Mouse (Mus musculus): ENCODE data around the gene Gm11096. TPM values are rescaled to one million over a fixed set of nuclear protein-coding genes. Genes with fewer than 3 reads are reported as not detected.

Gm11096 gene
- not detected in 2 replicates for polyA plus RNA-seq (2015; fragmentation: Nextera tagmentation; extraction: Ambion mirVana)

- 0 out of 2 replicates have a peak, but pooled peaks cover 4% of the 10 kb centered on the region for H3K36me3 ChIP-seq
- H3K27ac ChIP-seq: no peak within 1 kb of the TSS
- H3K4me3 ChIP-seq: no peak within 1 kb of the TSS
- H3K9ac ChIP-seq: no peak within 1 kb of the TSS
- no peak within 1 kb of the TSS for H3K4me2 ChIP-seq
- ATAC-seq (ENCODE audit: insufficient number of reproducible peaks, low FRiP score, low TSS enrichment, low read depth): no peak
- H3K9me3 ChIP-seq: no peaks in the 10 kb centered on the region
- H3K4me1 ChIP-seq: no peaks in the 10 kb centered on the region
- H3K27me3 ChIP-seq: no peaks in the 10 kb centered on the region
Observed at GRCm38 (mm10) chr17:81441463-81441862, at the start of gene Gm11096. Gene Gm11096, plus strand, starts transcription at chr17:81441763.

DNA sequence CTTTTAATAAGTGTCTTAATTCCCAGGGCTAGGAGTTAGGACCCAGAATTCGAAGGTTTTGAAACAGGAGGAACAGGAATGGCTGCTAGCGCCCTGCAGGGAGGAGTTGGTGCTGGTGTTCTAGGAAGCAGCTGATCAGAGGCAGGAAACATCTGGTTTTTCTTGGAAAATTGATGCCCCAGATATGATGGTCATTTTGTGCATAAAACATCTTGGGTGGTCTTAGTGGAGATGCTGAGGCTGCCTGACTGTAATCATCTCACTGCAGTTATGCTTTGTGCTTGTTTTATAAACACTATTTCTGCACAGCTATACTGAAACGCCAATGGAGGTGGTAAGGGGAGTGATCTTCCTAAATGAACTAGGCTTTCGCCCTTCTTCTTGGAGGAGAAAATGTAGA, 48.5 kb upstream of the Gm11096 start:
- Histone ChIP-seq H3K27ac (no peak overlapping the region), H3K9me3 (no peaks in the 10 kb centered on the region), H3K9ac (no peak overlapping the region), H3K4me1 (peaks cover 8% of the 10 kb centered on the region; the same call in 1 of the 2 replicates), H3K4me3 (no peak overlapping the region), H3K36me3 (no peaks in the 10 kb centered on the region), H3K27me3 (no peaks in the 10 kb centered on the region), H3K4me2 (no peak overlapping the region)
- no peak for ATAC-seq (ENCODE audit: insufficient number of reproducible peaks, low FRiP score, low TSS enrichment, low read depth)
- 34% methylated on average over 4 of the region's 4 CpGs for WGBS

DNA sequence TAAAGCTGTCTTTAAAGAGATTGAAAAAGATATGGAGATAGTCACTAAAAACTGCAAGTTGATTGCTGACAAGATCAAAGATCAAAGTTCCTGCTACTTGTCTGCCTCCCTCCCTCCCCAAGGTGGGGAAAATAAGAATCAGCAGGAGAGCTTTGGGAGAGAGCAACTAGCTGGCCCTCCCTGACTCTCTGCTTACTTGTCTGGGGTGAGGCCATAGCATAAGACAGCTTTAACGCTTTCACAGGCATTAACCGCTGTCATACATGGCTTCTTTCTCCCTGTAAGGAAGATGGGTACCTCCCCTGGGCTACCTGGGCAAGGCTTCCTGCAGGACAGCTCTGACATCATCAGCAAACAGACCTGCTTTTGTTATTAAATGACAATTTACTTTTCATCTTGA, 47.4 kb upstream of the Gm11096 start:
- whole genome bisulfite sequencing: 45% methylated on average over 2 of the region's 2 CpGs
- ATAC-seq (ENCODE audit: insufficient number of reproducible peaks, low FRiP score, low TSS enrichment, low read depth): no peak
- Histone ChIP-seq H3K36me3 (no peaks in the 10 kb centered on the region), H3K4me2 (no peak overlapping the region), H3K27ac (no peak overlapping the region), H3K4me3 (no peak overlapping the region), H3K9ac (no peak overlapping the region), H3K9me3 (no peaks in the 10 kb centered on the region), H3K27me3 (no peaks in the 10 kb centered on the region), H3K4me1 (peaks cover 8% of the 10 kb centered on the region; the same call in 1 of the 2 replicates)

GRCm38 (mm10) chr17:81397434-81397833, 44.1 kb upstream of the Gm11096 start:
- 80% methylated on average over 1 of the region's 1 CpGs for WGBS
- H3K27me3 ChIP-seq: no peaks in the 10 kb centered on the region
- no peak overlapping the region for H3K4me2 ChIP-seq
- H3K4me1 ChIP-seq: peaks cover 8% of the 10 kb centered on the region; the same call in 1 of the 2 replicates
- H3K4me3 ChIP-seq: no peak overlapping the region
- H3K27ac ChIP-seq: no peak overlapping the region
- H3K36me3 ChIP-seq: no peaks in the 10 kb centered on the region
- no peaks in the 10 kb centered on the region for H3K9me3 ChIP-seq
- ATAC-seq (ENCODE audit: insufficient number of reproducible peaks, low FRiP score, low TSS enrichment, low read depth): no peak
- no peak overlapping the region for H3K9ac ChIP-seq

DNA sequence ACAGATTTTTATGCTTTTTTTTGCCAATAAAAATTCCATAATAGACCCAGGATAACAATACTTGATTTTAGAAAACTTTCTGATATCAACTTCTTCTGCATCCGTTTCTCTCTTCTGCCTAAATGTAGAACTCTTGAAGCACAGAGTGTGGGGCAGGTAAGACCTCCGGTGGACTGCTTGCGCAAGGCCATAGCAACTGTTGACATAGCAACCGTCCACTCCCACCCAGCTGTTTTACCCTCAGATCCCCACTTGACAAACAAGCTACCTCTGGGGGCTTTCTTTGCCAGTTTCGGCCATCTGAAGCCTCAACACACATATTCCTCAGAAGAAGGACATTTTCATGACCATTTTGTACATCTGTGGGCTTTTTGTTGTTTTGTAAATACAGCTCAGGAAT, 41.2 kb upstream of the Gm11096 start:
- Histone ChIP-seq H3K36me3 (no peaks in the 10 kb centered on the region), H3K9ac (no peak overlapping the region), H3K4me3 (no peak overlapping the region), H3K4me2 (no peak overlapping the region), H3K27ac (no peak overlapping the region), H3K4me1 (0 out of 2 replicates have a peak, but pooled peaks cover 3% of the 10 kb centered on the region), H3K27me3 (no peaks in the 10 kb centered on the region), H3K9me3 (no peaks in the 10 kb centered on the region)
- ATAC-seq (ENCODE audit: insufficient number of reproducible peaks, low FRiP score, low TSS enrichment, low read depth): no peak
- 71% methylated on average over 5 of the region's 5 CpGs for WGBS

GRCm38 (mm10) chr17:81402636-81403035, 38.9 kb upstream of the Gm11096 start:
- Histone ChIP-seq H3K4me1 (0 out of 2 replicates have a peak, but pooled peaks cover 3% of the 10 kb centered on the region), H3K4me2 (no peak overlapping the region), H3K9me3 (no peaks in the 10 kb centered on the region), H3K27ac (no peak overlapping the region), H3K4me3 (no peak overlapping the region), H3K36me3 (peaks cover 2% of the 10 kb centered on the region; the same call in 1 of the 2 replicates), H3K9ac (no peak overlapping the region), H3K27me3 (no peaks in the 10 kb centered on the region)
- no peak for ATAC-seq (ENCODE audit: insufficient number of reproducible peaks, low FRiP score, low TSS enrichment, low read depth)
- WGBS: 55% methylated on average over 2 of the region's 2 CpGs

GRCm38 (mm10) chr17:81403121-81403520, 38.4 kb upstream of the Gm11096 start:
- Histone ChIP-seq H3K36me3 (peaks cover 7% of the 10 kb centered on the region; the same call in 1 of the 2 replicates), H3K4me1 (0 out of 2 replicates have a peak, but pooled peaks cover 3% of the 10 kb centered on the region), H3K9ac (no peak overlapping the region), H3K4me3 (no peak overlapping the region), H3K27ac (no peak overlapping the region), H3K27me3 (no peaks in the 10 kb centered on the region), H3K4me2 (no peak overlapping the region), H3K9me3 (no peaks in the 10 kb centered on the region)
- 81% methylated on average over 4 of the region's 4 CpGs for WGBS
- ATAC-seq (ENCODE audit: insufficient number of reproducible peaks, low FRiP score, low TSS enrichment, low read depth): no peak

DNA sequence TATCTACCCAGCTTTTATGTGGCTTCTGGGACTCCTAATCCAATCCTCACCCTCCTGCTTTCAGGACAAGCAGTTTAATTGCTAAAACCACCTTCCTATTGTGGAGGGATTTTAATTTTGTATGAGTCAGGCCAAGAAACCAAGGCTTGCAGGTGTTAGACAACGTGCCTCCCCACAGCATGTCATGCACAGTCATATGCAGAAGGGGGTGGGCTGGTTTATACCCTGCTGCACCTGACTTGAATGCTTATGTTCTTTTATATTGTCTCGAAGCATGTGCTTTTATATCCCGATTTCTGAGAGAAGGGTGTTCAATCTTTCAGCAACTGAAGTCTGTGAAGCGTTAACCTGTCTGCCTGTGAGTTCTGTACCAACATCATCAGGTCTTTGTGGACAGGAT, 37.3 kb upstream of the Gm11096 start:
- Histone ChIP-seq H3K9ac (no peak overlapping the region), H3K9me3 (no peaks in the 10 kb centered on the region), H3K27ac (no peak overlapping the region), H3K4me3 (no peak overlapping the region), H3K4me2 (no peak overlapping the region), H3K27me3 (no peaks in the 10 kb centered on the region), H3K4me1 (0 out of 2 replicates have a peak, but pooled peaks cover 3% of the 10 kb centered on the region), H3K36me3 (peaks cover 7% of the 10 kb centered on the region; the same call in 1 of the 2 replicates)
- no peak for ATAC-seq (ENCODE audit: insufficient number of reproducible peaks, low FRiP score, low TSS enrichment, low read depth)
- WGBS: 72% methylated on average over 4 of the region's 4 CpGs

DNA sequence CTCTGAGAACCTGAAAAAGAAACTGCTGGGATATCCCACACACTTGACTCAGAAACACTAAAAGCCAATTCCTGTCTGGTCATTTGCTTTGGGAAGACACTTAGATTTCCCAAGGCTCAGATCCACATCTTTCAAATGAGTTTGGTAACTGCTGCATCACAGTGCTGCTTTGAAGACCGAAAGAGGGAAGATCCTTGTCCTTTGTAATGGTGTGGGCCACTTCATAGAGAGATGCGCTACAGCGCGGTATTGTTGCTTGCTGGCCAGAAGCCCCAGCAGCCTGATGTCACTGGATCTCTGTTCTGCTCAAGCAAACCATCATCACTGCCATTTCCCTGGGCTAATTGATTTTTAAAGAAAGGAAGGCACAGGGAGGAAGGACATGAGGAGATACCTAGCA, 28.8 kb upstream of the Gm11096 start:
- peaks cover 4% of the 10 kb centered on the region; the same call in 1 of the 2 replicates for H3K36me3 ChIP-seq
- no peak for ATAC-seq (ENCODE audit: insufficient number of reproducible peaks, low FRiP score, low TSS enrichment, low read depth)
- H3K4me3 ChIP-seq: no peak overlapping the region

GRCm38 (mm10) chr17:81416361-81417114, 25.0 kb upstream of the Gm11096 start:
- Histone ChIP-seq H3K27ac (no peak overlapping the region), H3K9me3 (no peaks in the 10 kb centered on the region), H3K36me3 (0 out of 2 replicates have a peak, but pooled peaks cover 2% of the 10 kb centered on the region), H3K9ac (no peak overlapping the region), H3K4me3 (no peak overlapping the region), H3K4me2 (no peak overlapping the region), H3K4me1 (no peaks in the 10 kb centered on the region), H3K27me3 (no peaks in the 10 kb centered on the region)
- WGBS: 89% methylated on average over 6 of the region's 6 CpGs
- no peak for ATAC-seq (ENCODE audit: insufficient number of reproducible peaks, low FRiP score, low TSS enrichment, low read depth)

More for the DNA sequence above, 28.8 kb upstream of the Gm11096 start:
- no peak overlapping the region for H3K9ac ChIP-seq
- no peaks in the 10 kb centered on the region for H3K27me3 ChIP-seq
- H3K4me1 ChIP-seq: no peaks in the 10 kb centered on the region
- H3K9me3 ChIP-seq: no peaks in the 10 kb centered on the region
- 92% methylated on average over 4 of the region's 4 CpGs for WGBS
- no peak overlapping the region for H3K4me2 ChIP-seq
- no peak overlapping the region for H3K27ac ChIP-seq

- Histone ChIP-seq H3K9ac (no peak overlapping the region), H3K4me3 (no peak overlapping the region), H3K27me3 (no peaks in the 10 kb centered on the region), H3K4me1 (peaks cover 3% of the 10 kb centered on the region; the same call in 1 of the 2 replicates), H3K4me2 (no peak overlapping the region), H3K27ac (no peak overlapping the region), H3K36me3 (0 out of 2 replicates have a peak, but pooled peaks cover 2% of the 10 kb centered on the region), H3K9me3 (no peaks in the 10 kb centered on the region)
- 79% methylated on average over 10 of the region's 10 CpGs for WGBS
- ATAC-seq (ENCODE audit: insufficient number of reproducible peaks, low FRiP score, low TSS enrichment, low read depth): no peak
Observed at GRCm38 (mm10) chr17:81419802-81420459, 21.6 kb upstream of the Gm11096 start.
